ENCODE assay signal across 20 mouse cellular contexts in genomic region chr2:11264836-11265235, GRCm38 (mm10).
DNase-seq lines count a peak whose midpoint lies in the region; TF ChIP-seq lines count a peak whose summit lies in the region.
"Had no signal": no experiment of that assay in that cellular context is flagged by ENCODE, and none has a peak within 500 bp of the region (broad histone marks: within the 10 kb centered on the region; RNA-seq: fewer than 3 reads in every experiment).

No protein-coding gene starts in this region.

- 91% methylated on average over 5 of the region's 5 CpGs for WGBS in heart, adult 2 months

- H3K4me3 ChIP-seq in heart, adult 2 months: no peak overlapping the region
- H3K4me3 ChIP-seq: forebrain, embryonic 10.5 days; forebrain, embryonic 13.5 days; heart, embryonic 12.5 days; heart, embryonic 15.5 days; hindbrain, embryonic 10.5 days; hindbrain, embryonic 13.5 days had no signal

- H3K27ac ChIP-seq in heart, adult 2 months: no peak overlapping the region
- H3K27ac ChIP-seq: forebrain, embryonic 10.5 days; forebrain, embryonic 13.5 days; heart, embryonic 15.5 days; hindbrain, embryonic 10.5 days; hindbrain, embryonic 13.5 days had no signal

- 0 out of 2 replicates have a peak, but pooled peaks cover 1% of the 10 kb centered on the region for H3K27me3 ChIP-seq in heart, adult 2 months (ENCODE audit: control insufficient read depth, insufficient read depth, low read length)
- H3K27me3 ChIP-seq: forebrain, embryonic 13.5 days; heart, embryonic 12.5 days; heart, embryonic 15.5 days; hindbrain, embryonic 13.5 days had no signal

- no peak for TF ChIP-seq EP300 in heart, adult 2 months (IDR thresholded peaks at IDR 0.05; ENCODE audit: insufficient read depth, low read depth, low read length)

- no peaks in the 10 kb centered on the region for H3K36me3 ChIP-seq in heart, adult 2 months (ENCODE audit: control insufficient read depth, insufficient read depth, low read length)
- H3K36me3 ChIP-seq: forebrain, embryonic 10.5 days; heart, embryonic 12.5 days; heart, embryonic 15.5 days; hindbrain, embryonic 10.5 days; hindbrain, embryonic 13.5 days had no signal

- no peak for TF ChIP-seq POLR2A in heart, adult 2 months (IDR thresholded peaks at IDR 0.05; ENCODE audit: insufficient read depth, low read depth, low read length)

- H3K79me2 ChIP-seq in heart, adult 2 months (replicated peaks; ENCODE audit: control insufficient read depth, insufficient read depth, low read length): no peaks in the 10 kb centered on the region

- peak; percentile 45 for DNase-seq in heart, adult 11 months
- no peak for DNase-seq in heart, adult 2 months
- DNase-seq in kidney, adult 9 months: peak; percentile 70
- DNase-seq in kidney, postnatal 4 days: no peak
- peak; percentile 33 for DNase-seq in kidney, postnatal 14 days
- no peak for DNase-seq in left cerebral cortex, adult 18-20 months (ENCODE audit: low spot score in 2 of 2)
- DNase-seq: adrenal gland, adult 8-10 months; adrenal gland, postnatal 25 days; cerebellum, adult 18-20 months; cerebellum, adult 9-10 months; gastrocnemius, postnatal 10 days; gastrocnemius, postnatal 36 days; heart, postnatal 10 days; heart, postnatal 36 days had no signal

- intact Hi-C loops in heart, adult 2 months (cut with DNase I): no loop called here

- H3K4me1 ChIP-seq in heart, adult 2 months (ENCODE audit: control insufficient read depth, insufficient read depth, low read length): no peaks in the 10 kb centered on the region
- H3K4me1 ChIP-seq: forebrain, embryonic 10.5 days; forebrain, embryonic 13.5 days; heart, embryonic 12.5 days; heart, embryonic 15.5 days; hindbrain, embryonic 10.5 days; hindbrain, embryonic 13.5 days had no signal

- no peak for TF ChIP-seq CTCF in heart, adult 2 months (IDR thresholded peaks at IDR 0.05)

- H3K9ac ChIP-seq in heart, adult 2 months (ENCODE audit: low read depth, low read length): no peak overlapping the region
- H3K9ac ChIP-seq: forebrain, embryonic 13.5 days; heart, embryonic 12.5 days; heart, embryonic 15.5 days; hindbrain, embryonic 13.5 days had no signal

Comparison
In these comparisons a context has a peak if more than half of its experiments do, and no peak if none do; other contexts are left out.
1. DNase-seq: peak in heart, adult 11 months (single experiment), kidney, adult 9 months (single experiment) and kidney, postnatal 14 days (single experiment); none in heart, adult 2 months (0 of 2), kidney, postnatal 4 days (0 of 2) and left cerebral cortex, adult 18-20 months (0 of 2).